Mouse (Mus musculus) lung, embryonic 14.5 days (tissue): ENCODE results near the gene Ednra. TPM values are rescaled to one million over a fixed set of nuclear protein-coding genes. Genes with fewer than 3 reads are reported as not detected.

ENCODE experiments used
- ATAC-seq: fragments of 200-750 bp; cut with Nextera tagmentation; 2 replicates; pipeline ENCODE4 v1.8.0; 2017; ENCODE audit warnings: mild to moderate bottlenecking, moderate TSS enrichment, moderate library complexity; ENCODE audit not compliant: insufficient read depth
- DNase-seq: peaks from one replicate; pipeline ENCODE4 v3.0.0-alpha.2; 2015
- H3K27ac ChIP-seq: fragments of 300-500 bp; sonication (generic); 2 replicates; pipeline ENCODE4 v1.5.1; 2014; ENCODE audit warnings: low read depth, mild to moderate bottlenecking, moderate library complexity
- H3K27me3 ChIP-seq: fragments of 300-500 bp; sonication (generic); 2 replicates; pipeline ENCODE4 v1.6.1; 2014; ENCODE audit warnings: low read length, control low read depth; ENCODE audit not compliant: insufficient read depth
- H3K36me3 ChIP-seq: fragments of 300-500 bp; sonication (generic); 2 replicates; pipeline ENCODE4 v1.6.1; 2014; ENCODE audit warnings: control low read depth; ENCODE audit not compliant: insufficient read depth
- H3K4me1 ChIP-seq: fragments of 300-500 bp; sonication (generic); 2 replicates; pipeline ENCODE4 v1.6.1; 2014; ENCODE audit warnings: antibody characterized with exemption, control low read depth; ENCODE audit not compliant: insufficient read depth
- H3K4me2 ChIP-seq: fragments of 300-500 bp; sonication (generic); 2 replicates; pipeline ENCODE4 v1.6.1; 2014; ENCODE audit warnings: mild to moderate bottlenecking
- H3K4me3 ChIP-seq: fragments of 300-500 bp; sonication (generic); 2 replicates; pipeline ENCODE4 v1.5.1; 2014; ENCODE audit warnings: low read depth, low read length
- H3K9ac ChIP-seq: fragments of 300-500 bp; sonication (generic); 2 replicates; pipeline ENCODE4 v1.6.1; 2014
- H3K9me3 ChIP-seq: fragments of 300-500 bp; sonication (generic); 2 replicates; pipeline ENCODE4 v1.6.1; 2016; ENCODE audit warnings: low read depth, low read length, control low read depth
- CTCF ChIP-seq: IDR thresholded peaks from 2 replicates; pipeline ENCODE4 v1.5.1; 2016; ENCODE audit warnings: antibody characterized with exemption, low read depth
- WGBS: fragments of 180-500 bp; shearing (Covaris S2); extraction: QIAGEN DNeasy Blood & Tissue Kit; methylation state at CpG from one replicate; pipeline ENCODE4 v1.1.7; 2014; 5-methylcytosine and 5-hydroxymethylcytosine counted together
- polyA plus RNA-seq: library from polyadenylated mRNA; unstranded; fragments of >200 nt; fragmentation: Nextera tagmentation; extraction: Ambion mirVana; gene quantifications from 2 replicates; pipeline ENCODE4 v1.2.1, GENCODE M21; 2014

Gene Ednra
- polyA plus RNA-seq, 1 experiment from 2014 or later = 147 TPM

GRCm38 (mm10) chr8:77764253-77764652 lies 40.0 kb upstream of the Ednra start:
- Histone ChIP-seq H3K9me3 (peaks cover 9% of the 10 kb centered on the region; the same call in 1 of the 2 replicates), H3K9ac (no peak overlapping the region), H3K4me2 (no peak overlapping the region), H3K36me3 (no peaks in the 10 kb centered on the region), H3K4me3 (no peak overlapping the region), H3K27me3 (no peaks in the 10 kb centered on the region), H3K4me1 (no peaks in the 10 kb centered on the region), H3K27ac (no peak overlapping the region)
- ATAC-seq (peak; percentile 80), DNase-seq (peak; percentile 77)
- 40% methylated on average over 8 of the region's 8 CpGs for WGBS
- TF ChIP-seq CTCF = no peak

- ATAC-seq = no peak
- no peak for DNase-seq
- Histone ChIP-seq H3K27ac (no peak overlapping the region), H3K9ac (no peak overlapping the region), H3K4me3 (no peak overlapping the region), H3K27me3 (no peaks in the 10 kb centered on the region), H3K4me2 (no peak overlapping the region), H3K36me3 (no peaks in the 10 kb centered on the region), H3K4me1 (no peaks in the 10 kb centered on the region), H3K9me3 (peaks cover 6% of the 10 kb centered on the region; the same call in 1 of the 2 replicates)
- TF ChIP-seq CTCF = no peak
- WGBS = 66% methylated on average over 3 of the region's 3 CpGs
These were observed 38.7 kb upstream of the Ednra start for GRCm38 (mm10) chr8:77762967-77763366.

GRCm38 (mm10) chr8:77755441-77755840 lies 31.2 kb upstream of the Ednra start:
- H3K27me3 ChIP-seq = no peaks in the 10 kb centered on the region
- H3K4me2 ChIP-seq = peak overlapping the region; percentile 12; the same call in 1 of the 2 replicates
- H3K4me3 ChIP-seq = no peak overlapping the region
- WGBS = 17% methylated on average over 4 of the region's 4 CpGs
- H3K4me1 ChIP-seq = peaks cover 6% of the 10 kb centered on the region; the same call in 1 of the 2 replicates
- ATAC-seq = peak; percentile 79; the same call in 1 of the 2 replicates
- no peak overlapping the region for H3K9ac ChIP-seq
- DNase-seq = peak; percentile 82
- peak overlapping the region; percentile 55; the same call in 1 of the 2 replicates for H3K27ac ChIP-seq
- no peak for TF ChIP-seq CTCF
- H3K9me3 ChIP-seq = no peaks in the 10 kb centered on the region
- no peaks in the 10 kb centered on the region for H3K36me3 ChIP-seq

GRCm38 (mm10) chr8:77753796-77754195 lies 29.5 kb upstream of the Ednra start:
- H3K9ac ChIP-seq = no peak overlapping the region
- H3K4me2 ChIP-seq = no peak overlapping the region
- H3K27me3 ChIP-seq = no peaks in the 10 kb centered on the region
- H3K36me3 ChIP-seq = no peaks in the 10 kb centered on the region
- no peak overlapping the region for H3K27ac ChIP-seq
- H3K4me1 ChIP-seq = peaks cover 6% of the 10 kb centered on the region; the same call in 1 of the 2 replicates
- TF ChIP-seq CTCF = no peak
- 77% methylated on average over 5 of the region's 5 CpGs for WGBS
- H3K9me3 ChIP-seq = no peaks in the 10 kb centered on the region
- no peak for ATAC-seq
- no peak overlapping the region for H3K4me3 ChIP-seq
- no peak for DNase-seq

- 40% methylated on average over 3 of the region's 3 CpGs for WGBS
- no peaks in the 10 kb centered on the region for H3K9me3 ChIP-seq
- ATAC-seq (no peak), DNase-seq (no peak)
- no peak overlapping the region for H3K9ac ChIP-seq
- H3K4me2 ChIP-seq = no peak overlapping the region
- H3K4me3 ChIP-seq = no peak overlapping the region
- no peaks in the 10 kb centered on the region for H3K36me3 ChIP-seq
- peaks cover 6% of the 10 kb centered on the region; the same call in 1 of the 2 replicates for H3K4me1 ChIP-seq
- TF ChIP-seq CTCF = no peak
- no peak overlapping the region for H3K27ac ChIP-seq
- H3K27me3 ChIP-seq = no peaks in the 10 kb centered on the region
These were observed 27.8 kb upstream of the Ednra start for GRCm38 (mm10) chr8:77752041-77752440.

GRCm38 (mm10) chr8:77750407-77750806 lies 26.1 kb upstream of the Ednra start:
- no peak for ATAC-seq
- H3K4me1 ChIP-seq = peaks cover under 1% of the 10 kb centered on the region; the same call in 1 of the 2 replicates
- WGBS = 56% methylated on average over 4 of the region's 4 CpGs
- H3K9me3 ChIP-seq = no peaks in the 10 kb centered on the region
- TF ChIP-seq CTCF = no peak
- DNase-seq = no peak
- H3K36me3 ChIP-seq = no peaks in the 10 kb centered on the region
- no peak overlapping the region for H3K9ac ChIP-seq
- no peak overlapping the region for H3K4me2 ChIP-seq
- no peak overlapping the region for H3K27ac ChIP-seq
- no peaks in the 10 kb centered on the region for H3K27me3 ChIP-seq
- no peak overlapping the region for H3K4me3 ChIP-seq

- H3K27ac ChIP-seq = no peak overlapping the region
- no peak overlapping the region for H3K4me2 ChIP-seq
- no peak for TF ChIP-seq CTCF
- no peaks in the 10 kb centered on the region for H3K27me3 ChIP-seq
- H3K9me3 ChIP-seq = no peaks in the 10 kb centered on the region
- no peaks in the 10 kb centered on the region for H3K36me3 ChIP-seq
- ATAC-seq (no peak), DNase-seq (no peak)
- 79% methylated on average over 3 of the region's 3 CpGs for WGBS
- H3K9ac ChIP-seq = no peak overlapping the region
- no peaks in the 10 kb centered on the region for H3K4me1 ChIP-seq
- no peak overlapping the region for H3K4me3 ChIP-seq
These were observed 20.2 kb upstream of the Ednra start for GRCm38 (mm10) chr8:77744476-77744875.
